Mouse (Mus musculus) embryonic facial prominence, embryonic 15.5 days (tissue): ENCODE measurements at regions not wholly inside any gene's neighbourhood (a gene's known extent, or its start where the extent isn't known, plus 50 kb on each side); places are given as distances from the start of the nearest gene placed in this dataset.
"Not testable (repeated sequence)": the region's sequence is repeated elsewhere in the genome, so short reads cannot be mapped to it uniquely, and the experiment has no call there.

Experiments used
- ATAC-seq: fragments of 200-750 bp; cut with Nextera tagmentation; 2 replicates; pipeline ENCODE4 v1.8.0; 2017; ENCODE audit warnings: low read depth, moderate TSS enrichment; ENCODE audit not compliant: insufficient number of reproducible peaks, low FRiP score, low TSS enrichment
- H3K27ac ChIP-seq: fragments of 300-500 bp; sonication (generic); replicated peaks from 2 replicates; pipeline ENCODE4 v1.5.1; 2015; ENCODE audit warnings: mild to moderate bottlenecking, inconsistent platforms
- H3K27me3 ChIP-seq: fragments of 300-500 bp; sonication (generic); 2 replicates; pipeline ENCODE4 v1.6.1; 2015; ENCODE audit warnings: inconsistent platforms
- H3K36me3 ChIP-seq: fragments of 300-500 bp; sonication (generic); 2 replicates; pipeline ENCODE4 v1.6.1; 2015; ENCODE audit warnings: mild to moderate bottlenecking, inconsistent platforms
- H3K4me1 ChIP-seq: fragments of 300-500 bp; sonication (generic); 2 replicates; pipeline ENCODE4 v1.6.1; 2015; ENCODE audit warnings: inconsistent platforms
- H3K4me2 ChIP-seq: fragments of 300-500 bp; sonication (generic); replicated peaks from 2 replicates; pipeline ENCODE4 v1.6.1; 2015; ENCODE audit warnings: mild to moderate bottlenecking, inconsistent platforms
- H3K4me3 ChIP-seq: fragments of 300-500 bp; sonication (generic); replicated peaks from 2 replicates; pipeline ENCODE4 v1.5.1; 2015; ENCODE audit warnings: mild to moderate bottlenecking, inconsistent platforms
- H3K9ac ChIP-seq: fragments of 300-500 bp; sonication (generic); 2 replicates; pipeline ENCODE4 v1.6.1; 2015; ENCODE audit warnings: inconsistent platforms
- H3K9me3 ChIP-seq: fragments of 300-500 bp; sonication (generic); replicated peaks from 2 replicates; pipeline ENCODE4 v1.6.1; 2016; ENCODE audit warnings: inconsistent platforms
- WGBS: fragments of 180-500 bp; shearing (Covaris S2); methylation state at CpG from one replicate; pipeline ENCODE4 v1.1.7; 2015; 5-methylcytosine and 5-hydroxymethylcytosine counted together

- H3K4me2 ChIP-seq = no peak overlapping the region
- no peak overlapping the region for H3K9ac ChIP-seq
- 39% methylated on average over 2 of the region's 2 CpGs for WGBS
- H3K4me3 ChIP-seq = no peak overlapping the region
- no peak for ATAC-seq
- no peak overlapping the region for H3K27ac ChIP-seq
- no peaks in the 10 kb centered on the region for H3K4me1 ChIP-seq
- no peaks in the 10 kb centered on the region for H3K9me3 ChIP-seq
- no peaks in the 10 kb centered on the region for H3K36me3 ChIP-seq
- H3K27me3 ChIP-seq = no peaks in the 10 kb centered on the region
These were observed 53.4 kb downstream of the Rps12 start for GRCm38 (mm10) chr10:23733679-23734078.

DNA sequence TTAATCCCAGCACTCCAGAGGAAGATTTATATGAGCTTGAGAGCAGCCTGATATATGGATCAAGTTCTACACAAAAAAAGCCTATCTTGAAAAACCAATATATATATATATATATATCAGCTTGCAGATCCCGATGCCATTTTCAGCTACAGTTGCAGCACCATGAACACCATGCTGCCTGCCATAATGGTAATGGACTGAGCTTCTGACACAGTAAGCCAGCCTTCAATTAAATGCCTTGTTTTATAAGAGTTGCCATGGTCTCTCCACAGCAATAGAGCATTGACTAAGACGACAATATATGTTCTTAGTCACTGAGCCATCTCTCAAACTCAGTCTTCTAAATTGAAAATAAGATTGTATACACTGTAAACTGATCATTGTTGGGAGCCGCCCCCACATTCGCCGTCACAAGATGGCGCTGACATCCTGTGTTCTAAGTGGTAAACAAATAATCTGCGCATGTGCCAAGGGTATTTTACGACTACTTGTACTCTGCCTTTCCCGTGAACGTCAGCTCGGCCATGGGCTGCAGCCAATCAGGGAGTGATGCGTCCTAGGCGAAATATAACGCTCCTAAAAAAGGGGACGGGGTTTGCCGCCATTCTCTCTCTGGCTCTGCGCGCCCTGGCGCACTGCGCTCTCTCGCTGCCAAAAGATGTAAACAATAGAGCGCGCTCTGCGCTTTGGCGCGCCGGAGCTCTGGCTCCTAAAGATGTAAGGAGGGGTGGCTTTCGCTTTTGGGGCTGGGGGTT lies 60.9 kb downstream of the Rps12 start:
- not testable (repeated sequence) for H3K27me3 ChIP-seq
- WGBS = 87% methylated on average over 26 of the region's 28 CpGs

DNA sequence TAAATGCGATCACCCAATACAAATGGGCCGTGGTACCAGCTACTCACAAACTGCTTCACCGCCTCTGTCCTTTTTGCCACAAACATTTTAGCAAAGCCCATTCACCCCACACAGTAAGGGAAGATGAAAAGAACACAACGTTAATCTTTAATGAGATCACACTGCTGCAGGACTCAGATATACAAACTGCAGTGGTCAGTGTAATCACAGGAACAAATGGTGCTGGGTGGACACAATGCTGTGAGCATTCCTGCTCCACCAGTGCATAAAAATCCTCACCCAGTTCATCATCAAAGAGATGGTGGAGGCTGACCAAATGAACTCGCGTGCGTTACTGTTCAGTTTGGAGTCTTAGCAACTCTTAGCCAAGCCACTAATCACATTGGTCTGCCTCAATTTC lies 69.0 kb downstream of the Rps12 start:
- WGBS = 87% methylated on average over 7 of the region's 7 CpGs
- no peak for ATAC-seq
- no peak overlapping the region for H3K27ac ChIP-seq
- H3K4me3 ChIP-seq = no peak overlapping the region
- H3K27me3 ChIP-seq = 0 out of 2 replicates have a peak, but pooled peaks cover 4% of the 10 kb centered on the region
- H3K36me3 ChIP-seq = no peaks in the 10 kb centered on the region
- no peaks in the 10 kb centered on the region for H3K4me1 ChIP-seq
- H3K9me3 ChIP-seq = no peaks in the 10 kb centered on the region
- no peak overlapping the region for H3K9ac ChIP-seq
- H3K4me2 ChIP-seq = no peak overlapping the region

More for the DNA sequence above, 60.9 kb downstream of the Rps12 start:
- not testable (repeated sequence) for H3K4me2 ChIP-seq, H3K27ac ChIP-seq, H3K9me3 ChIP-seq, H3K9ac ChIP-seq, H3K36me3 ChIP-seq, H3K4me3 ChIP-seq, ATAC-seq, H3K4me1 ChIP-seq

GRCm38 (mm10) chr10:23715511-23715910 lies 71.6 kb downstream of the Rps12 start:
- no peak for ATAC-seq
- no peak overlapping the region for H3K27ac ChIP-seq
- no peaks in the 10 kb centered on the region for H3K36me3 ChIP-seq
- no peak overlapping the region for H3K4me3 ChIP-seq
- H3K4me2 ChIP-seq = no peak overlapping the region
- H3K9ac ChIP-seq = no peak overlapping the region
- WGBS = 71% methylated on average over 10 of the region's 10 CpGs
- H3K4me1 ChIP-seq = peaks cover 14% of the 10 kb centered on the region; the same call in 1 of the 2 replicates
- 0 out of 2 replicates have a peak, but pooled peaks cover 4% of the 10 kb centered on the region for H3K27me3 ChIP-seq
- no peaks in the 10 kb centered on the region for H3K9me3 ChIP-seq

GRCm38 (mm10) chr10:23715101-23715500 lies 72.0 kb downstream of the Rps12 start:
- H3K36me3 ChIP-seq = no peaks in the 10 kb centered on the region
- 0 out of 2 replicates have a peak, but pooled peaks cover 4% of the 10 kb centered on the region for H3K27me3 ChIP-seq
- H3K4me2 ChIP-seq = no peak overlapping the region
- H3K9me3 ChIP-seq = no peaks in the 10 kb centered on the region
- H3K9ac ChIP-seq = no peak overlapping the region
- 88% methylated on average over 7 of the region's 7 CpGs for WGBS
- H3K27ac ChIP-seq = no peak overlapping the region
- H3K4me1 ChIP-seq = peaks cover 14% of the 10 kb centered on the region; the same call in 1 of the 2 replicates
- H3K4me3 ChIP-seq = no peak overlapping the region
- ATAC-seq = no peak

GRCm38 (mm10) chr10:23712691-23713378 lies 74.2 kb downstream of the Rps12 start:
- 45% methylated on average over 5 of the region's 5 CpGs for WGBS
- H3K27ac ChIP-seq = no peak overlapping the region
- no peak overlapping the region for H3K9ac ChIP-seq

DNA sequence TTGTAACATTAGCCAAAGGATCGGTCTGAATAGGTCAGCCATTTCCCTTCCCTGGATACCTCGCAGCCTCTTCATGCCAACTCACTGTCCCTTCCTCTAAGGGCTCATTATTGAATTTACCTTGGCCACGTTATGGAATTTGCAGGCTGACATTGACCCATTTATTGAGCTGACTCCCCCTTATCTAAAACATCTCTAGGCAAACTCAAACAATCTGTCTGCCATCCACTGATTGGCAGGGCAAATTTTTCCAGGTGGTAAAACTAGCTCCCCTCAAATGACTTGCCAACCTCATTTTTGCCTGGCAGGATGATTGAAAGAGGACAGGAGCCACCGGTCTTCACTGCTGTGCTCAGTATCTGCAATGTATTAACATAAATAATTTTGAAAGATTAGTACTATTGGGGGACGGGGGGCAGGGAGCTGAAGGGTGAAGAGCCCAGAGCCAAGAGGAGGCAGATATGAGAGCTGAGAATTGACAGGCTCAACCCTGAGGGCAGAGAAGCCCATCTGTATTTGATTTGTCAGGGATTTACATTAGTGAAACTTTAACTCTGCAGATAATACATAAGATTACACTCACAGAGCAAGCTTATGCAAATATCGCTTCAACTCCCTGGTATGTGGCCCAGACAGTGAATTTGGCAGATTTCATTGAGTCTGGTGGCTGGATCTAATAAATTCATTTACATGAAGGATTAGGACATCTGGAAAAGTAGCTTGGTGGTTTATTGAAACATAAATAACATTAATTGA lies 75.5 kb downstream of the Rps12 start:
- Histone ChIP-seq H3K9ac (no peak overlapping the region), H3K9me3 (no peaks in the 10 kb centered on the region), H3K4me1 (peaks cover 14% of the 10 kb centered on the region; the same call in 1 of the 2 replicates), H3K4me3 (no peak overlapping the region), H3K4me2 (no peak overlapping the region), H3K27ac (no peak overlapping the region), H3K27me3 (no peaks in the 10 kb centered on the region), H3K36me3 (no peaks in the 10 kb centered on the region)
- 14% methylated on average over 6 of the region's 6 CpGs for WGBS
- peak; percentile 64; the same call in 1 of the 2 replicates for ATAC-seq

More at GRCm38 (mm10) chr10:23712691-23713378, 74.2 kb downstream of the Rps12 start:
- Histone ChIP-seq H3K36me3 (no peaks in the 10 kb centered on the region), H3K27me3 (0 out of 2 replicates have a peak, but pooled peaks cover 4% of the 10 kb centered on the region), H3K4me1 (peaks cover 14% of the 10 kb centered on the region; the same call in 1 of the 2 replicates), H3K9me3 (no peaks in the 10 kb centered on the region), H3K4me2 (no peak overlapping the region), H3K4me3 (no peak overlapping the region)
- no peak for ATAC-seq

DNA sequence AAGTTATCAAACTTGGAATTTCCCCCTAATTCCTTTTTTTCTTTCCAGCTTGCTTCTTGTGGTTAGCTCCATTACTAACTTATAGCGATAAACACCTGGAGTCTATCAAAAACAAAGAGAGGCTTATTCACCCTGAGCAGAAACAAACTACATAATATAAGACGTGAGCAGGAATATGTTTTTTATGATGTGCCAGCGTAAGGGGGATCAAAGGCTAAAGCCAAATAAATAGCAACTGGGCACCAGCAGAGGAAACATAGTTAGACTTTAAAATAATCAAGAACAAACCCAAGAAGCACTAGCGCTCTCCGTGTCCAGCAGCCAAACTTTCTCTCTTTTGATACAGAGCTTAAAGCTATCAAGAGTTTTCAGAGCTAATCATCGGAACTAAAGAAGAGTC lies 76.1 kb downstream of the Rps12 start:
- Histone ChIP-seq H3K4me2 (no peak overlapping the region), H3K27me3 (no peaks in the 10 kb centered on the region), H3K4me3 (no peak overlapping the region), H3K27ac (no peak overlapping the region), H3K9me3 (no peaks in the 10 kb centered on the region), H3K36me3 (no peaks in the 10 kb centered on the region), H3K4me1 (peaks cover 14% of the 10 kb centered on the region; the same call in 1 of the 2 replicates), H3K9ac (no peak overlapping the region)
- ATAC-seq = no peak
- WGBS = 35% methylated on average over 6 of the region's 6 CpGs

DNA sequence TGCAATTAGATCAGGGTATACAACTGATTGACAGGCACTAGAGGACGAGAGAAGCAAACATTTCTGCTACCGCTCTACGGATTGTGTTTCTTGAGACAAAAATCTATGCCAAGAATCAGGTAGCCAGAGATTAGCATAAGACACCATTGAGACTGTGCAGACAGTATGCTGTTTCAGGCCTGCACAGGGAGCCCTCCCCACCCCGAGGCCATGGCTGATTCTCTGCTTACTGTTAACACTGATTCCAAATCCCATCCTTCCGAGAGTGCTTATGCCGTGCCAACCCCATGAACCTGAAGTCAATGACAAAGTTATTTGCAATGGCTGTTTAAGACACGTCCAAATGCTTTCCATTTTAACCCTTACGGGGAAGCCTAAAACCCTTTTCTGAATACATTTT lies 78.8 kb downstream of the Rps12 start:
- Histone ChIP-seq H3K4me1 (peaks cover 14% of the 10 kb centered on the region; the same call in 1 of the 2 replicates), H3K9ac (no peak overlapping the region), H3K27me3 (no peaks in the 10 kb centered on the region), H3K4me2 (no peak overlapping the region), H3K27ac (no peak overlapping the region), H3K9me3 (no peaks in the 10 kb centered on the region), H3K36me3 (no peaks in the 10 kb centered on the region), H3K4me3 (no peak overlapping the region)
- ATAC-seq = no peak
- 54% methylated on average over 8 of the region's 8 CpGs for WGBS

DNA sequence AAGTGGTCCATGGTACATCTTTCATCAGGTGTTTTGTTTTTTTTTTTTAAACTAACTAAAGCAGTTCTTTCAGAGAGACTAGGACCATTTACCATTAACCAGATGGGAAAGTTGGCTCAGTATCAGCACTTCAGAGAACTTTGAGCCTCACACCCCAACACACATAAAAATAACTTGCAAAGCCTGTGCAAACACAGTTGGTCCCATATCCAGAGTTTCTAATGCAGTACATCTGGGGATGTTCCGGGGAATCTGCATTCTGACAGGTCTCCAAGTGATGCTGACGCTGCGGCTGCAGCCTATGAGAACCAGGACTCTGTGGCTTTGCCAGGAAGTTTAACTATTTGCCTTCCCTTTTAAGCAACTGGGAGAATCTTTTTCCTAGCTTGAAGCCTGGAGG lies 79.9 kb downstream of the Rps12 start:
- 25% methylated on average over 3 of the region's 3 CpGs for WGBS
- no peaks in the 10 kb centered on the region for H3K36me3 ChIP-seq
- no peak for ATAC-seq
- H3K4me3 ChIP-seq = no peak overlapping the region
- no peak overlapping the region for H3K27ac ChIP-seq
- H3K4me1 ChIP-seq = peaks cover 8% of the 10 kb centered on the region; the same call in 1 of the 2 replicates
- H3K9me3 ChIP-seq = no peaks in the 10 kb centered on the region
- H3K4me2 ChIP-seq = no peak overlapping the region
- no peak overlapping the region for H3K9ac ChIP-seq
- H3K27me3 ChIP-seq = no peaks in the 10 kb centered on the region

DNA sequence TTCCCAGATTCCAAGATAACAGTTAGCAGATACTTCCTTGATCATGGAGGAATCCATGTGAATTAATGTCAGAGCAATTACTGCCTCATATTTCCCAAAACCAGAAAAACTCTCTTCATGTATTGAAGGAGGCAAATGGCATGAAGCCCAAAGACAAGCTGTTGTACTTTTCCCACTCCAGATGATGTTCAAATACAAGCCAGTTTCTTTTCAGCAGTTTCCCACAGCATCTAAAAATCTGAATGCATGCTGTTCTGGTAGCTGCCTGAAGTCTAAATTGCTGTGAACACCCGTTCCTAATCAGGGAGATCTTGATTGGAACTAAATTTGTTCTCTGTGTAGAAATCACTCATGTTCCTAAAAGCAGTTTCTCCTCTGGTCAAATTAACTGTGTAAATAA lies 83.0 kb downstream of the Rps12 start:
- H3K27me3 ChIP-seq = no peaks in the 10 kb centered on the region
- H3K4me3 ChIP-seq = no peak overlapping the region
- H3K27ac ChIP-seq = no peak overlapping the region
- WGBS = 20% methylated on average over 1 of the region's 1 CpGs
- H3K4me1 ChIP-seq = no peaks in the 10 kb centered on the region
- ATAC-seq = no peak
- H3K4me2 ChIP-seq = no peak overlapping the region
- H3K9me3 ChIP-seq = no peaks in the 10 kb centered on the region
- H3K36me3 ChIP-seq = no peaks in the 10 kb centered on the region
- no peak overlapping the region for H3K9ac ChIP-seq
